Mouse (Mus musculus): Measurements from ENCODE around the gene Ak6.

DNA sequence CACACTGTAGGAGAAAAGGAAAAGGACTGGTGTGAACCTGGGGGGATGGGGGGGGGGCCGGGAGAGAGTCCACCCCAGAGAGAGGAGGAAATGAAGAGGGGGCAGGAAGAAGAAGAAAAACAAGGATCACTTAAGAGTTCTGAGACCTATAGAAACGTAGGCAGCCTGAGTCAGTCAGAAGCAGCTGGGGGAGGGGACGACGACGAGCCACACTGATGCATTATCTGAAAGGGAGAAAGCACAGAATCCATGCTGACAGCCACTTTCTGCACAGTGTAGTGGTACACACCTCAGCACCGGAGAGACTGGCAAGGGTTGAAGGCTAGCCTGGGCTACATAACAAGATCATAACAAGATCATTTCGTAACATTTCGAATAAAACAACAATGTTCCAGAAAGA, 49.7 kb upstream of the Ak6 start:
- TF ChIP-seq POLR2A (IDR thresholded peaks at IDR 0.05; ENCODE audit: insufficient read length, low read depth) (no peak), REST (IDR thresholded peaks at IDR 0.05; ENCODE audit: insufficient read depth, insufficient read length) (no peak), CEBPB (IDR thresholded peaks at IDR 0.05; ENCODE audit: insufficient read depth, poor library complexity, severe bottlenecking) (no peak), MYOG (IDR thresholded peaks at IDR 0.05; ENCODE audit: control insufficient read depth in 1 of 3, insufficient read depth in 1 of 3, insufficient read length in 2 of 3, low read depth in 2 of 3) (no peak), TCF12 (IDR thresholded peaks at IDR 0.05; ENCODE audit: insufficient read depth, poor library complexity, severe bottlenecking) (no peak), USF1 (IDR thresholded peaks at IDR 0.05; ENCODE audit: low read depth) (no peak), MYOD1 (IDR thresholded peaks at IDR 0.05; ENCODE audit: control insufficient read depth in 1 of 3, insufficient read length in 2 of 3, low read depth in 2 of 3) (no peak), POLR2AphosphoS2 (IDR thresholded peaks at IDR 0.05; ENCODE audit: insufficient read length, low read depth) (no peak), MAX (IDR thresholded peaks at IDR 0.05; ENCODE audit: low read depth) (no peak)

Data from myocyte (in vitro differentiated cells).